Comparison of ENCODE assay signal across 9 mouse cellular contexts in the genomic region with DNA sequence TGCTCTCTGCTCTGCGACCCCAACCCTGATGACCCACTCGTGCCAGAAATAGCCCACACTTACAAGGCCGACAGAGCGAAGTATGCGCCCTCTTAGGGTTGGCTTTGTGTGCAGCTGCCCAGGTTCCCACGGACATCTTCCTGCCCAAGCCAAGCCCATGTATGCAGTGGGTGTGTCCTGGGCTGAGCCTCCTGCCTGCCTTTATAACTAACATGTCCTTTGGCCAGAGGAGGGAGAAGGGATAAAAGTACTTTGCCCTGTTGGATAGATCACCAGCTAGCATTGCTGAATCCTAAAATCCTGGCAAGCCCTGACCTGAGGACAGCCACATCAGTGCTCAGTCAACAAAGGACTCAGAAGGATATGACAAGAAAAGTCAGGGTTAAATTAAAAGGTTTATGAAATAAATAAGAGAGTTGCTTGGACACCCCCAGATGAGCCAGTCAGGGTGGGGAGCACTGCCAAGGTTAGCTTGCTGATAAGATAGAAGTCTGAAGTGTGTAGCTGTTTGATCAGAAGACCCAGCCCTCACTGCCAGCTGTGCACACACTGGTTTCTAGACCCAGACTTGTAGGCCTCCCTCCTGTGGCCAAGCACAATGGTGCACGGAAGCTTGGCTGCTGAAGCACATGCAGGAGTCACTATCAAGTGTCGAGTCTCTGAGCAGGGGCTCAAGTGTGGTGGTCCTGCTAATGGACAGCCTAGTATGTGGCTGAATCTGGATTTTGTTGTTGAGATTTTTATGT. TPM values are rescaled to one million over a fixed set of nuclear protein-coding genes. Genes with fewer than 3 reads are reported as not detected.
DNase-seq lines count a peak whose midpoint lies in the region; ATAC-seq and TF ChIP-seq lines count a peak whose summit lies in the region.
"Had no signal": no experiment of that assay in that cellular context is flagged by ENCODE, and none has a peak within 500 bp of the region (broad histone marks: within the 10 kb centered on the region; RNA-seq: fewer than 3 reads in every experiment).

No protein-coding gene starts in this region.

- H3K4me1 ChIP-seq in lung, embryonic 14.5 days (ENCODE audit: insufficient read depth) = peaks cover under 1% of the 10 kb centered on the region; the same call in 1 of the 2 replicates
- peaks cover under 1% of the 10 kb centered on the region for H3K4me1 ChIP-seq in intestine, embryonic 14.5 days (replicated peaks; ENCODE audit: control insufficient read depth, insufficient read depth, low read length)
- peaks cover 4% of the 10 kb centered on the region for H3K4me1 ChIP-seq in hindbrain, embryonic 14.5 days (replicated peaks; ENCODE audit: control insufficient read depth, insufficient read depth, low read length)

- H3K4me3 ChIP-seq in lung, embryonic 14.5 days (ENCODE audit: low read depth, low read length) = no peak overlapping the region
- H3K4me3 ChIP-seq in intestine, embryonic 14.5 days (ENCODE audit: low read depth, low read length) = no peak overlapping the region
- no peak overlapping the region for H3K4me3 ChIP-seq in hindbrain, embryonic 14.5 days (replicated peaks; ENCODE audit: low read length)
- H3K4me3 ChIP-seq: embryonic facial prominence, embryonic 12.5 days had no signal

- peaks cover 10% of the 10 kb centered on the region; the same call in 1 of the 2 replicates for H3K36me3 ChIP-seq in lung, embryonic 14.5 days (ENCODE audit: insufficient read depth)
- H3K36me3 ChIP-seq in intestine, embryonic 14.5 days (ENCODE audit: control insufficient read depth, insufficient read depth, low read length) = peaks cover 7% of the 10 kb centered on the region; the same call in 1 of the 2 replicates
- peaks cover 12% of the 10 kb centered on the region; the same call in 1 of the 2 replicates for H3K36me3 ChIP-seq in hindbrain, embryonic 14.5 days (replicated peaks; ENCODE audit: control insufficient read depth, insufficient read depth)
- H3K36me3 ChIP-seq: embryonic facial prominence, embryonic 12.5 days had no signal

- WGBS in lung, embryonic 14.5 days = 60% methylated on average over 8 of the region's 8 CpGs
- WGBS in intestine, embryonic 14.5 days = 59% methylated on average over 8 of the region's 8 CpGs
- WGBS in hindbrain, embryonic 14.5 days = 74% methylated on average over 8 of the region's 8 CpGs

- no peaks in the 10 kb centered on the region for H3K9me3 ChIP-seq in lung, embryonic 14.5 days (ENCODE audit: low read depth, low read length)
- no peaks in the 10 kb centered on the region for H3K9me3 ChIP-seq in intestine, embryonic 14.5 days (ENCODE audit: control insufficient read depth, low read length)
- no peaks in the 10 kb centered on the region for H3K9me3 ChIP-seq in hindbrain, embryonic 14.5 days (ENCODE audit: control insufficient read depth, low read length)
- H3K9me3 ChIP-seq: embryonic facial prominence, embryonic 12.5 days had no signal

- DNase-seq in lung, embryonic 14.5 days = no peak
- DNase-seq in lung, postnatal 25 days (ENCODE audit: low spot score) = no peak
- DNase-seq in ZHBTc4 (ENCODE audit: low read depth, low spot score) = peak; percentile 52
- DNase-seq in intestine, embryonic 14.5 days (ENCODE audit: low spot score) = peak; percentile 64
- DNase-seq in cerebellum, postnatal 10 days = no peak
- no peak for DNase-seq in hindbrain, embryonic 14.5 days (ENCODE audit: low spot score)
- DNase-seq: adrenal gland, postnatal 25 days had no signal

- no peak overlapping the region for H3K27ac ChIP-seq in lung, embryonic 14.5 days (ENCODE audit: low read depth)
- H3K27ac ChIP-seq in intestine, embryonic 14.5 days (ENCODE audit: low read depth) = no peak overlapping the region
- H3K27ac ChIP-seq in hindbrain, embryonic 14.5 days = no peak overlapping the region
- H3K27ac ChIP-seq: embryonic facial prominence, embryonic 12.5 days had no signal

- no peaks in the 10 kb centered on the region for H3K27me3 ChIP-seq in lung, embryonic 14.5 days (ENCODE audit: insufficient read depth, low read length)
- H3K27me3 ChIP-seq in intestine, embryonic 14.5 days (replicated peaks; ENCODE audit: control insufficient read depth, insufficient read depth, low read length) = no peaks in the 10 kb centered on the region
- no peaks in the 10 kb centered on the region for H3K27me3 ChIP-seq in hindbrain, embryonic 14.5 days (ENCODE audit: control insufficient read depth, insufficient read depth, low read length)
- H3K27me3 ChIP-seq: embryonic facial prominence, embryonic 12.5 days had no signal

- H3K9ac ChIP-seq in lung, embryonic 14.5 days = no peak overlapping the region
- H3K9ac ChIP-seq in intestine, embryonic 14.5 days (ENCODE audit: low read length) = no peak overlapping the region
- H3K9ac ChIP-seq in hindbrain, embryonic 14.5 days = no peak overlapping the region
- H3K9ac ChIP-seq: embryonic facial prominence, embryonic 12.5 days had no signal

- no peak for ATAC-seq in lung, embryonic 14.5 days (ENCODE audit: insufficient read depth)
- peak; percentile 61 for ATAC-seq in intestine, embryonic 14.5 days (replicated peaks; ENCODE audit: low FRiP score, low TSS enrichment, low read depth)
- ATAC-seq in megakaryocyte-erythroid progenitor cell, adult 5-6 weeks (replicated peaks; ENCODE audit: low FRiP score, low TSS enrichment, poor library complexity, severe bottlenecking) = peak; percentile 95
- no peak for ATAC-seq in hindbrain, embryonic 14.5 days (ENCODE audit: low FRiP score)

- 0 out of 2 replicates have a peak, but pooled peaks have one; percentile 7 for TF ChIP-seq CTCF in lung, embryonic 14.5 days (IDR thresholded peaks at IDR 0.05; ENCODE audit: low read depth)

- no peak overlapping the region for H3K4me2 ChIP-seq in lung, embryonic 14.5 days
- H3K4me2 ChIP-seq in intestine, embryonic 14.5 days (ENCODE audit: low read length) = no peak overlapping the region
- H3K4me2 ChIP-seq in hindbrain, embryonic 14.5 days (replicated peaks) = no peak overlapping the region
- H3K4me2 ChIP-seq: embryonic facial prominence, embryonic 12.5 days had no signal

RNA-seq across cellular contexts. Expression of a gene that starts 5.9 kb away (rescaled TPM):
- 106 and 114 TPM in 2 replicates for polyA plus RNA-seq in lung, embryonic 14.5 days (2014; fragmentation: Nextera tagmentation; extraction: Ambion mirVana)
- 116 and 126 TPM in 2 replicates for polyA plus RNA-seq in intestine, embryonic 14.5 days (2014; fragmentation: Nextera tagmentation; extraction: Ambion mirVana)
- 47.1 and 48.7 TPM in 2 replicates for total RNA-seq in megakaryocyte-erythroid progenitor cell, adult 5-6 weeks (2014; fragmentation: Nextera tagmentation)
- 58.7 and 68.5 TPM in 2 replicates for total RNA-seq in megakaryocyte-erythroid progenitor cell, adult 5-6 weeks (2017)
- 133 TPM in 2 replicates for polyA plus RNA-seq in hindbrain, embryonic 14.5 days (2014; fragmentation: Nextera tagmentation; extraction: Ambion mirVana)

RNA-seq across cellular contexts. Expression of a gene that starts 20.2 kb away (rescaled TPM):
- polyA plus RNA-seq in lung, embryonic 14.5 days (2014; fragmentation: Nextera tagmentation; extraction: Ambion mirVana) = 18.3 and 20.1 TPM in 2 replicates
- 17.6 and 18.2 TPM in 2 replicates for polyA plus RNA-seq in intestine, embryonic 14.5 days (2014; fragmentation: Nextera tagmentation; extraction: Ambion mirVana)
- 6.8 and 12.1 TPM in 2 replicates for total RNA-seq in megakaryocyte-erythroid progenitor cell, adult 5-6 weeks (2014; fragmentation: Nextera tagmentation)
- total RNA-seq in megakaryocyte-erythroid progenitor cell, adult 5-6 weeks (2017) = 5.9 and 7.8 TPM in 2 replicates
- 26.2 and 26.8 TPM in 2 replicates for polyA plus RNA-seq in hindbrain, embryonic 14.5 days (2014; fragmentation: Nextera tagmentation; extraction: Ambion mirVana)

RNA-seq across cellular contexts. Expression of a gene that starts 21.2 kb away (rescaled TPM):
- polyA plus RNA-seq in lung, embryonic 14.5 days (2014; fragmentation: Nextera tagmentation; extraction: Ambion mirVana) = 1.6 and 19.6 TPM in 2 replicates
- 2.0 and 2.4 TPM in 2 replicates for polyA plus RNA-seq in intestine, embryonic 14.5 days (2014; fragmentation: Nextera tagmentation; extraction: Ambion mirVana)
- total RNA-seq in megakaryocyte-erythroid progenitor cell, adult 5-6 weeks (2014; fragmentation: Nextera tagmentation) = 0.24 TPM in 1 of 2 replicates, not detected in the other
- not detected in 2 replicates for total RNA-seq in megakaryocyte-erythroid progenitor cell, adult 5-6 weeks (2017)
- 2.5 and 2.9 TPM in 2 replicates for polyA plus RNA-seq in hindbrain, embryonic 14.5 days (2014; fragmentation: Nextera tagmentation; extraction: Ambion mirVana)
- total RNA-seq: adrenal gland, postnatal 25 days had no signal

RNA-seq across cellular contexts. Expression of a gene that starts 55.4 kb away (rescaled TPM):
- polyA plus RNA-seq in lung, embryonic 14.5 days (2014; fragmentation: Nextera tagmentation; extraction: Ambion mirVana) = 6.8 and 7.7 TPM in 2 replicates
- 10.2 and 10.8 TPM in 2 replicates for polyA plus RNA-seq in intestine, embryonic 14.5 days (2014; fragmentation: Nextera tagmentation; extraction: Ambion mirVana)
- total RNA-seq in megakaryocyte-erythroid progenitor cell, adult 5-6 weeks (2014; fragmentation: Nextera tagmentation) = 8.8 and 15.2 TPM in 2 replicates
- 3.6 and 3.9 TPM in 2 replicates for total RNA-seq in megakaryocyte-erythroid progenitor cell, adult 5-6 weeks (2017)
- 4.7 TPM in 2 replicates for polyA plus RNA-seq in hindbrain, embryonic 14.5 days (2014; fragmentation: Nextera tagmentation; extraction: Ambion mirVana)

Comparison
In these comparisons a context has a peak if more than half of its experiments do, and no peak if none do; other contexts are left out.
1. ATAC-seq: peak in intestine, embryonic 14.5 days (single experiment) and megakaryocyte-erythroid progenitor cell, adult 5-6 weeks (single experiment); none in lung, embryonic 14.5 days (single experiment) and hindbrain, embryonic 14.5 days (single experiment).
2. DNase-seq: peak in ZHBTc4 (single experiment) and intestine, embryonic 14.5 days (single experiment); none in lung, embryonic 14.5 days (single experiment), lung, postnatal 25 days (single experiment), cerebellum, postnatal 10 days (0 of 2) and hindbrain, embryonic 14.5 days (single experiment).